Mouse (Mus musculus) cerebellum, postnatal 10 days (tissue): ENCODE data around the gene Zfp974.
A peak's percentile ranks its signal among the peaks of the same experiment; 100 is the strongest.
"Not testable (repeated sequence)": the region's sequence is repeated elsewhere in the genome, so short reads cannot be mapped to it uniquely, and the experiment has no call there.

Experiments used
- DNase-seq, 2 experiments: peaks; one replicate each; pipeline ENCODE4 v3.0.0; 2021; ENCODE audit warnings: mixed read lengths in 2 of 2

Gene Zfp974

DNA sequence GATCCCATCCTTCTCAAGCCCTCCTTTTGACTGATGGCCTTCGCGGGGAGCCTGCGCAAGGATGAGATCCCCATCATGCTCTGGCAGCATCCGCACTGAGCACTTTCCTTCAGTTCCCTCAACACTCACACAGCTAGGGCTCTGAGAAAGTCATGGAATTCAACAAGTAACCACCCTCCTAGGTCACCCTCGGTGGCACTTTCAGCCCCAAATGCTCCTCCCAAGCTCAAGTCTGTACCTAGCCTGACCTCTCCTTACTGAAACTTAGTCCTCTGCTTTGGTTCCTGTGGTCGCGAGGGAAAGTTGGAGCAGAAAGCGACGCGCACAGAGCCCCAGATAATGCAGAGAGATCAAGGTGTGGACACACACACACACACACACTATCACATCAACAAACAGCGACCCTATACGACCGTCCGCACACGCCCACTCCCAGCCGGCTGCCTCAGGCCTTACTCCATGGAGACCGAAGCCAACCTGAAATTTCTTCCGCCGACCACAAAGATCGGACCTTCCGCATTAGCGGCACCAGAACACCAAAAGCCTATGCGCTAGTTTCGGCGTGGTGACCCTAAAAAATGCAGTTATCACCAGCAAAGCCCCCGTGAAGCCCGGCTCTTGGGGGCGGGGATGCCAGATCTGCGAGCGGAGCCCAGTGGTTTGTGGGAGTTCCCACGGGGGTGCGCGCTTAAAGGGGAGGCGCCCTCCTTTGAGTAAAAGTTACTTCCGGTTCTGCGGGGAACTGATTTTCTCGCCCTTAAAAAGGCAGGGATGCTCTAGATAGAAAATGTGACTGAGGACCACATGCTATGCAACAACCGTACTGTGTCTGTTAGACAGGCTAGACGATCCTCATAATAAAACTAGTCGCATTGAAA lies at the start of gene Zfp974:
Gene Zfp974 (minus strand): TSS at position 643 of the 878 bp plus-strand sequence.
- DNase-seq = peak; percentile 84 to 85

DNA sequence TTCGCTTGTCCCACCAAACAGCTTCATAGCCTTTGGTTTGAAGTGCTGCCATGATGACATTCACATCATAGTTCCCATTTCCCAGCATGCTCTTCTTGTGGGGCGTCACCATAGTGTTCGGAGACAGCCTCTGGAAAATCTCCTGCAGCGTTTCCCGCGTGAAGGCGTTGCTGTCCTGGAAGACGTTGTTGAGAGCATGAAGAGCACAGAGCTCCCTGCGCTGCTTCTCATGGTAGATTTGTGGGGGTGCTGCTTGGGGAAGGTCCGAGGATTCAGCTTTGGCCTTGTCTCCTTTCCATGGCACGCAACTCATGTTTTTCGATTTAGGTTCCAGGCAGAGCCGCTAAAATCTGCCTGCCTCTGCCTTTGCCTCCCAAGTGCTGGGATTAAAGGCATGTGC lies 20.2 kb upstream of the Zfp974 start:
- DNase-seq = not testable (repeated sequence)

- peak; percentile 36 to 52 for DNase-seq
Measured at GRCm38 (mm10) chr7:27941869-27942268, 12.6 kb upstream of the Zfp974 start.

- not testable (repeated sequence) for DNase-seq
Measured at GRCm38 (mm10) chr7:27933800-27934158, 4.5 kb upstream of the Zfp974 start.

DNA sequence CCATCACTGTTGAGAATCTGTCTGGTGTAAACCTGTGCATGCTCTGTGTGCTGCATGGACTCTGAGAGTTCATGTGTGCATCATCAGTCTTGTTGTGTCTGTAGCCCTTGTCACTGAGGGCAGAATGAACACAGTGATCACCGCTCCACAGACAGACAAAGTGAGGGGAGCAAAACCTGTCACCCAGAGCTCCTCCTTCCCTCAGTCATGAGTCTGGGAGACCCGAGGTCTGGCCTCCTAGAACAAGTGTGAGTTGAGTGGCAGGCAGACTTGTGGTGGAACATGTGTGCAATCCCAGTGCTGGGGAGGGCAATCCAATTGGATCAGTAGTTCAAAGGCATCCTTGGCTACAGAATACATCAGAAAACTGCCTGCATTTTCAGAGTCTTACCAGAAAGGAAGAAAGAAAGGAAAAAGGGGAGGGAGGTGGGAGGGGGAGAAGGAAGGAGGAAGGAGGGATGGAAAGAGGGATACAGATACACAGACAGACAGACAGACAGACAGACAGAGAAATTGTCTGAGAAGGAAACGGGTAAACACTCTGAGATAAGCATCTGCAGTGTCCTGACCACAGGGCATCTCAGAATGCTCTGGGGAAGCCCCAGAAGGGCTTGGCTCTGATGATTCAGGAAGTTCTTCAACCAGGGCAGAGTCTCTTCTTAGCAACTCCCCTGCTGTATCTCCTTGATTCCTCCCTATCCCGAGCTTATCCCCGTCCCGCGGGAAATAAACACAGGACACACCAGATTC lies 4.0 kb upstream of the Zfp974 start:
- DNase-seq = no peak

DNA sequence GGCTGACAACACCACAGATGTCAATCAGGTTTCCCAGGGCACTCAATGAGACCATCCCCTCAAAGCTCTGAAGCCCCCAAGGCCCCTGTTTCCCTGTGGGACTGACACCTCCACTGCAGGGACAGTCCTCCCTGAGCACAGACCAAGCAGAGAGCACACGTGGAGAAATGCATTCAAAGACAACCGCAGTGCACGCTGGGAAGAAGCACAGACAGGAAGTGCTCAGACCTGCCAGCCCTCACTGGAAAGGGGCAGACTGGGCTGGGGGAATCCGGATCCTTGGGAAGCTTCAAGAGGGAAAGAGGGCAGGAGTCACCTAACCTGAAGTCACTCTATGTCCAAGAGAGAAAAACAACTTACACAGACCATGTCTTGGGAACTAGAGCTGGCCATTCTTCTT lies 2.2 kb downstream of the Zfp974 start:
- not testable (repeated sequence) for DNase-seq

DNA sequence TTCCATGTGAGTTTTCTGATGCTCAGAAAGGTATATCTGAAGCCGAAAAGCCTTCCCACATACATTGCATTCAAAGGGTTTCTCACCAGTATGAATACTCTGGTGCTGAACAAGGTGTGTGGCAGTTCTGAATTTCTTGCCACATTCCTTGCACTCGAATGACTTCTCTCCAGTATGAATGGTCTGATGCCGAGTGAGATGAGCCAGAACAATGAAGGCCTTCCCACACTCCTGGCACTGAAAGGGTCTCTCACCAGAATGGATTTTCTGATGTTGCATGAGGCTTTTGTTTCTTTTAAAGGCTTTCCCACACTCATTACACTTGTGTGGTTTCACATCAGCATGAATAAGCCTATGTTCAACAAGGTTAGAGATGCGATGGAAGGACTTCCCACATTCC lies 18.3 kb downstream of the Zfp974 start:
- DNase-seq = not testable (repeated sequence)

- no peak for DNase-seq
Measured at GRCm38 (mm10) chr7:27905061-27905848, 24.0 kb downstream of the Zfp974 start.

DNA sequence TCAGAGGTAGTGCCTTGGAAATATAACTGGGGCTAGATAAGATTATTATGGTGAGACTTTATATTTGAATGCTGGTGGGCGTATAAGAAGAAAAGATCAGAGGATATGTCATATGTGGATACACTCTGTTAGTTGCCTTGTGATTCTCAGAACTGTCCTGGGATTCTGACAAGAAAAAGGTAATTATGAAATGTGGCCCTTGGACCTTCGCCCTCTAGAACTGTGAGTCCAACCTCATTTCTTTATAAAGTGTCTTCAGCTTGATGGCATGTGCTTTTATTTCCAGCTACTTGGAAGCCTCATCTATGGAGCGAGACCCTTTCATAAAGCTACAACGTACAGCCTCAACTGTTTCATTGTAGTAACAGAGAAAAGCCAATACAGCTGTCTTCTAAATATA lies 28.7 kb downstream of the Zfp974 start:
- no peak for DNase-seq

DNA sequence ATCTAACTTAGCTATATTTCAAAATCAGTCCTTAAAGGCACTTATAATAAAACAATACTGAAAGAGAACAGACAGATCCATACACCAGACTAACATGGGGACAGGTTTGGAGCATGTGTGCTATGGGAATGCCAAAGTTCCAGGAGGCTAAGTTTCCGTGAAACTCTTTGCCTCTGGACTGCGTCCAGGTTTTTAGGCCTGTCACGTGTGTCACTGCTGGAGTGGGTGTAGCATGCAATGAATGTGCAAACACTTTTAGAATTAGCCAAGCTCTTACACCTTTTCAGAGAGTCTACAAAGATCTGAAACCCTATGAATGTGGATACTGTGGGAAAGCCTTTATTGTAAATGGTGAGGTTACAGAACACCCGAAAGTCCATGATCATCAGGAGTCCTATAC lies 47.5 kb downstream of the Zfp974 start:
- no peak for DNase-seq

DNA sequence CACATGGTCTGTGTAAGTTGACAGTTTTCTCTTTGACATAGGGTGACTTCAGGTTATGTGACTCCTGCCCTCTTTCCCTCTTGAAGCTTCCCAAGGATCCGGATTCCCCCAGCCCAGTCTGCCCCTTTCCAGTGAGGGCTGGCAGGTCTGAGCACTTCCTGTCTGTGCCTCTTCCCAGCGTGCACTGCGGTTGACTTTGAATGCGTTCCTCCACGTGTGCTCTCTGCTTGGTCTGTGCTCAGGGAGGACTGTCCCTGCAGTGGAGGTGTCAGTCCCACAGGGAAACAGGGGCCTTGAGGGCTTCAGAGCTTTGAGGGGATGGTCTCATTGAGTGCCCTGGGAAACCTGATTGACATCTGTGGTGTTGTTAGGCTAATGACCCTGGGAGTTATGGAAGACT lies 66.7 kb downstream of the Zfp974 start:
- not testable (repeated sequence) for DNase-seq

DNA sequence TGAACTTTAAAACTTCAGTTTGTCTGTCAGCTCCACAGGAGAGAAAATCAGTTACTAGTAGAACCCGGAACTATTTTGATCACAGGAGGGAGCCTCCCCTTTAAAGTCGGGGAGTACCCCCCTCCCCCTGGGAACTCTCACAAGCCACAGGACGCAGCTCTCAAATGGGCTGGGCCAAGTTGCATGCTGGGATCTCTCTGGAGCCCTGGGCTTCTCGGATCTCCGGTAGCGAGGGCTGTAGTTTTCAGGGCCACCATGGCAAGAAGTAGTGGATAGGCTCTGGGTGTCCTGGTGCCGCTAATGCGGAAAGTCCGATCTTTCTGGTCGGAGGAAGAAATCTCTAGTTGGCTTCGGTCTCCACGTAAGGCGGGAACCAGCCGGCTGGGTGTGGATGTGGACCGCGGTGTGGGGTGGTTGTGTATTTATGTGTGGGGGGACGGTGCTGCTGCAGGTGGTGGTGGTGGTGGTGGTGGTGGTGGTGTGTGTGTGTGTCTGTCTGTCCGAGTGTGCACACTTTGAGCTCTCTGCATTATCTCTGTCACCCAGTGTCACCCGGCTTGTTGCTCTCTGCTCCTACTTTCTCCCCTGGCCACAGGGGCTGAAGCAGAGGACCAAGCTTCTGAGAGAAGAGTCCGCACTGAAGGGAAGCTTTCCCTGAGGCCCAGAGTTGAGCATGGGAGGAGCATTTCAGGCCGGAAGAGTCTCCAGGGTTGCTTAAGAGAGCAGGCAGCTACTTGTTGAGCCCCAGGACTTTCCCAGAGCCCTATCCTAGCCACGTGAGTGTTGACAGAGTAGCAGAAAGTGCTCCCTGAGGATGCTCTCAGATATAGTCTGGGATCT lies 68.6 kb downstream of the Zfp974 start:
- DNase-seq = peak; percentile 49 to 55

GRCm38 (mm10) chr7:27859301-27860251 lies 69.7 kb downstream of the Zfp974 start:
- peak; percentile 62 to 67 for DNase-seq
